Mouse (Mus musculus) heart, adult 18-20 months (tissue): ENCODE results near the gene Sept1. TPM values are rescaled to one million over a fixed set of nuclear protein-coding genes. Genes with fewer than 3 reads are reported as not detected.
"Not testable (repeated sequence)": the region's sequence is repeated elsewhere in the genome, so short reads cannot be mapped to it uniquely, and the experiment has no call there.

Experiments
- DNase-seq, 2 experiments: peaks; one replicate each; pipeline ENCODE4 v3.0.0; 2021 to 2022; ENCODE audit warnings: mixed read lengths in 1 of 2
- total RNA-seq, 2 experiments: library from RNA; stranded (reverse); gene quantifications; 2 replicates each; pipeline ENCODE4 v1.2.3; 2021

Sept1 gene
- total RNA-seq, 2 experiments from 2014 or later = 3.0 to 7.7 TPM

GRCm38 (mm10) chr7:127194011-127194632 is 38.8 kb downstream of the Sept1 start:
- no peak for DNase-seq

- no peak for DNase-seq
These were observed 39.9 kb downstream of the Sept1 start for GRCm38 (mm10) chr7:127192989-127193388.

GRCm38 (mm10) chr7:127190672-127191071 is 42.3 kb downstream of the Sept1 start:
- DNase-seq = no peak

- DNase-seq = no peak
These were observed 44.3 kb downstream of the Sept1 start for GRCm38 (mm10) chr7:127188305-127189276.

GRCm38 (mm10) chr7:127187351-127187750 is 45.6 kb downstream of the Sept1 start:
- no peak for DNase-seq

- DNase-seq = no peak
These were observed 47.3 kb downstream of the Sept1 start for GRCm38 (mm10) chr7:127185601-127186000.

GRCm38 (mm10) chr7:127184720-127185119 is 48.2 kb downstream of the Sept1 start:
- DNase-seq = no peak

- no peak for DNase-seq
These were observed 49.1 kb downstream of the Sept1 start for GRCm38 (mm10) chr7:127183828-127184227.

GRCm38 (mm10) chr7:127183345-127183744 is 49.6 kb downstream of the Sept1 start:
- DNase-seq = no peak

GRCm38 (mm10) chr7:127181724-127182123 is 51.2 kb downstream of the Sept1 start:
- not testable (repeated sequence) for DNase-seq

GRCm38 (mm10) chr7:127180783-127181182 is 52.1 kb downstream of the Sept1 start:
- no peak for DNase-seq

GRCm38 (mm10) chr7:127176937-127177336 is 56.0 kb downstream of the Sept1 start:
- DNase-seq = no peak

GRCm38 (mm10) chr7:127166501-127166900 is 66.4 kb downstream of the Sept1 start:
- no peak for DNase-seq

- DNase-seq = no peak
These were observed 67.1 kb downstream of the Sept1 start for GRCm38 (mm10) chr7:127165607-127166493.

Other genes starting within 250 kb of the Sept1 start
- 10 to 100 TPM; 59.9 to 68.7 TPM for gene Mvp, start 218.5 kb downstream of the Sept1 start, total RNA-seq
- gene Pagr1b, start 216.6 kb downstream of the Sept1 start, total RNA-seq = not detected
- 10 to 100 TPM in 1 of 2 experiments, 1 to 10 TPM in 1; 8.3 to 10.7 TPM for gene Pagr1a, start 215.8 kb downstream of the Sept1 start, total RNA-seq
- gene Gm42742, start 212.0 kb downstream of the Sept1 start, total RNA-seq = 10 to 100 TPM; 24.6 to 27.3 TPM
- under 1 TPM in 1 of 2 experiments, not detected in 1; 0.80 TPM for gene Prrt2, start 211.9 kb downstream of the Sept1 start, total RNA-seq
- gene Maz, start 206.1 kb downstream of the Sept1 start, total RNA-seq = 10 to 100 TPM; 55.3 to 57.3 TPM
- 1 to 10 TPM in 1 of 2 experiments, under 1 TPM in 1; 0.93 to 1.0 TPM for gene Kif22, start 190.7 kb downstream of the Sept1 start, total RNA-seq
- gene Zg16, start 145.8 kb downstream of the Sept1 start, total RNA-seq = not detected
- gene AI467606, start 141.8 kb downstream of the Sept1 start, total RNA-seq = 1 to 10 TPM; 1.3 to 2.9 TPM
- gene Qprt, start 110.9 kb downstream of the Sept1 start, total RNA-seq = under 1 TPM in 1 of 2 experiments, not detected in 1; 0.49 TPM
- gene Spn, start 95.3 kb downstream of the Sept1 start, total RNA-seq = 1 to 10 TPM in 1 of 2 experiments, under 1 TPM in 1; 0.55 to 2.6 TPM
- gene Cd2bp2, start 37.1 kb downstream of the Sept1 start, total RNA-seq = 10 to 100 TPM; 35.1 to 36.9 TPM
- gene Tbc1d10b, start 24.7 kb downstream of the Sept1 start, total RNA-seq = 10 to 100 TPM; 20.8 to 21.6 TPM
- gene Mylpf, start 24.2 kb downstream of the Sept1 start, total RNA-seq = 1 to 10 TPM; 1.1 to 3.7 TPM
- gene Zfp553, start 69 bp downstream of the Sept1 start, total RNA-seq = 1 to 10 TPM; 6.4 to 6.7 TPM
- gene Zfp771, start 11.1 kb upstream of the Sept1 start, total RNA-seq = 10 to 100 TPM; 18.3 to 19.3 TPM
- gene Dctpp1, start 27.6 kb upstream of the Sept1 start, total RNA-seq = 10 to 100 TPM; 40.3 to 42.0 TPM
- 10 to 100 TPM; 29.5 to 31.7 TPM for gene Sephs2, start 40.9 kb upstream of the Sept1 start, total RNA-seq
- gene Itgal, start 63.1 kb upstream of the Sept1 start, total RNA-seq = 1 to 10 TPM; 1.9 to 4.1 TPM
- gene Zfp768, start 112.5 kb upstream of the Sept1 start, total RNA-seq = 10 to 100 TPM; 35.9 to 42.9 TPM
- 1 to 10 TPM; 3.4 to 5.1 TPM for gene Zfp747, start 142.9 kb upstream of the Sept1 start, total RNA-seq
- gene 9130019O22Rik, start 154.0 kb upstream of the Sept1 start, total RNA-seq = 1 to 10 TPM; 1.6 to 1.7 TPM
- 1 to 10 TPM; 3.4 to 3.7 TPM for gene E430018J23Rik, start 160.5 kb upstream of the Sept1 start, total RNA-seq
- 1 to 10 TPM; 2.4 to 3.3 TPM for gene Zfp764, start 173.7 kb upstream of the Sept1 start, total RNA-seq
- gene Zfp688, start 188.9 kb upstream of the Sept1 start, total RNA-seq = 1 to 10 TPM; 1.7 to 2.4 TPM
- 1 to 10 TPM; 1.3 TPM for gene Zfp689, start 216.0 kb upstream of the Sept1 start, total RNA-seq
- gene Prr14, start 226.5 kb upstream of the Sept1 start, total RNA-seq = 10 to 100 TPM; 21.1 to 22.2 TPM
- gene Fbrs, start 246.1 kb upstream of the Sept1 start, total RNA-seq = 10 to 100 TPM; 24.2 to 31.1 TPM